Mouse (Mus musculus) gastrocnemius, postnatal 10 days (tissue): ENCODE data around the gene L1td1. TPM values are rescaled to one million over a fixed set of nuclear protein-coding genes. Genes with fewer than 3 reads are reported as not detected.
"Not testable (repeated sequence)": the region's sequence is repeated elsewhere in the genome, so short reads cannot be mapped to it uniquely, and the experiment has no call there.

Experiments
- DNase-seq: peaks from one replicate; pipeline ENCODE4 v3.0.0; 2021; ENCODE audit warnings: mixed read lengths
- long read RNA-seq, 2 experiments: library from polyadenylated mRNA; stranded (forward); transcript quantifications; one replicate each; pipeline ENCODE4 v2.0.0; 2021
- total RNA-seq, 2 experiments: library from RNA; stranded (reverse); gene quantifications; 2 replicates each; pipeline ENCODE4 v1.2.3; 2021

The L1td1 gene
- total RNA-seq, result not detected
- long read RNA-seq, experiment 1, result 0 reads
- long read RNA-seq, experiment 2, result 0 reads

- no peak for DNase-seq
These were observed at the start of gene L1td1 for GRCm38 (mm10) chr4:98726590-98727237. Gene L1td1, plus strand, starts transcription at chr4:98726734.

GRCm38 (mm10) chr4:98677506-98677905 lies 49.0 kb upstream of the L1td1 start:
- no peak for DNase-seq

GRCm38 (mm10) chr4:98686678-98687267 lies 39.8 kb upstream of the L1td1 start:
- no peak for DNase-seq

GRCm38 (mm10) chr4:98688116-98688515 lies 38.4 kb upstream of the L1td1 start:
- DNase-seq, result no peak

- no peak for DNase-seq
These were observed 38.0 kb upstream of the L1td1 start for GRCm38 (mm10) chr4:98688520-98688919.

- no peak for DNase-seq
These were observed 36.5 kb upstream of the L1td1 start for GRCm38 (mm10) chr4:98689988-98690387.

GRCm38 (mm10) chr4:98693465-98694185 lies 32.9 kb upstream of the L1td1 start:
- no peak for DNase-seq

GRCm38 (mm10) chr4:98697932-98698331 lies 28.6 kb upstream of the L1td1 start:
- no peak for DNase-seq

GRCm38 (mm10) chr4:98698921-98699320 lies 27.6 kb upstream of the L1td1 start:
- DNase-seq, result no peak

- DNase-seq, result no peak
These were observed 26.4 kb upstream of the L1td1 start for GRCm38 (mm10) chr4:98700156-98700555.

GRCm38 (mm10) chr4:98702201-98702894 lies 24.2 kb upstream of the L1td1 start:
- DNase-seq, result peak; percentile 76

- DNase-seq, result no peak
These were observed 15.6 kb upstream of the L1td1 start for GRCm38 (mm10) chr4:98710891-98711290.

GRCm38 (mm10) chr4:98717735-98718546 lies 8.6 kb upstream of the L1td1 start:
- DNase-seq, result no peak

GRCm38 (mm10) chr4:98718547-98718917 lies 8.0 kb upstream of the L1td1 start:
- no peak for DNase-seq

- DNase-seq, result peak; percentile 74
These were observed 4.1 kb upstream of the L1td1 start for GRCm38 (mm10) chr4:98722454-98722853.

- DNase-seq, result not testable (repeated sequence)
These were observed 1.9 kb upstream of the L1td1 start for GRCm38 (mm10) chr4:98724682-98725081.

- no peak for DNase-seq
These were observed 1.1 kb upstream of the L1td1 start for GRCm38 (mm10) chr4:98725439-98725838.

GRCm38 (mm10) chr4:98727295-98727958 lies 893 bp downstream of the L1td1 start:
- DNase-seq, result no peak

GRCm38 (mm10) chr4:98727959-98728347 lies 1.4 kb downstream of the L1td1 start:
- DNase-seq, result no peak

GRCm38 (mm10) chr4:98728716-98729115 lies 2.2 kb downstream of the L1td1 start:
- no peak for DNase-seq

- DNase-seq, result no peak
These were observed 7.1 kb downstream of the L1td1 start for GRCm38 (mm10) chr4:98733660-98734059.
